Mouse (Mus musculus) thymus, postnatal 10 days (tissue): Measurements from ENCODE around the gene Wdr54.
A peak's percentile ranks its signal among the peaks of the same experiment; 100 is the strongest.

Experiments
- DNase-seq, 2 experiments: peaks; one replicate each; pipeline ENCODE4 v3.0.0; 2021; ENCODE audit warnings: low spot score in 2 of 2

Gene Wdr54

GRCm38 (mm10) chr6:83159456-83159855 lies 3.3 kb upstream of the Wdr54 start:
- peak in 1 of 2 experiments; percentile 62 for DNase-seq

- no peak for DNase-seq
These were observed 502 bp downstream of the Wdr54 start for GRCm38 (mm10) chr6:83155552-83156238.

- DNase-seq: no peak
These were observed 2.7 kb downstream of the Wdr54 start for GRCm38 (mm10) chr6:83153485-83153884.

- DNase-seq: no peak
These were observed 3.2 kb downstream of the Wdr54 start for GRCm38 (mm10) chr6:83153038-83153437.

GRCm38 (mm10) chr6:83151721-83152120 lies 4.5 kb downstream of the Wdr54 start:
- no peak for DNase-seq

- no peak for DNase-seq
These were observed 8.9 kb downstream of the Wdr54 start for GRCm38 (mm10) chr6:83147280-83147679.

GRCm38 (mm10) chr6:83145805-83146204 lies 10.4 kb downstream of the Wdr54 start:
- no peak for DNase-seq

GRCm38 (mm10) chr6:83145209-83145608 lies 11.0 kb downstream of the Wdr54 start:
- DNase-seq: no peak

- no peak for DNase-seq
These were observed 13.3 kb downstream of the Wdr54 start for GRCm38 (mm10) chr6:83142886-83143285.

- no peak for DNase-seq
These were observed 13.9 kb downstream of the Wdr54 start for GRCm38 (mm10) chr6:83142211-83142731.

- DNase-seq: no peak
These were observed 14.6 kb downstream of the Wdr54 start for GRCm38 (mm10) chr6:83141636-83142035.

GRCm38 (mm10) chr6:83140044-83140443 lies 16.2 kb downstream of the Wdr54 start:
- no peak for DNase-seq

GRCm38 (mm10) chr6:83138056-83138455 lies 18.1 kb downstream of the Wdr54 start:
- DNase-seq: no peak

GRCm38 (mm10) chr6:83137576-83137950 lies 18.6 kb downstream of the Wdr54 start:
- DNase-seq: no peak

GRCm38 (mm10) chr6:83136881-83137575 lies 19.2 kb downstream of the Wdr54 start:
- peak; percentile 71 to 80 for DNase-seq

GRCm38 (mm10) chr6:83136291-83136880 lies 19.8 kb downstream of the Wdr54 start:
- DNase-seq: no peak

GRCm38 (mm10) chr6:83135571-83136161 lies 20.5 kb downstream of the Wdr54 start:
- DNase-seq: no peak

- DNase-seq: no peak
These were observed 21.2 kb downstream of the Wdr54 start, which contains the start of gene Rtkn for GRCm38 (mm10) chr6:83134951-83135513. Rtkn (plus strand) TSS chr6:83135463.

GRCm38 (mm10) chr6:83134226-83134625 lies 22.0 kb downstream of the Wdr54 start:
- DNase-seq: no peak

- no peak for DNase-seq
These were observed 23.8 kb downstream of the Wdr54 start for GRCm38 (mm10) chr6:83132176-83132919.

- DNase-seq: no peak
These were observed 24.6 kb downstream of the Wdr54 start for GRCm38 (mm10) chr6:83131469-83132034.
